ENCODE assay signal across 8 mouse cellular contexts in genomic region chr13:62856305-62856675, GRCm38 (mm10). TPM values are rescaled to one million over a fixed set of nuclear protein-coding genes. Genes with fewer than 3 reads are reported as not detected.
DNase-seq lines count a peak whose midpoint lies in the region; ATAC-seq lines count a peak whose summit lies in the region.

No protein-coding gene starts in this region.

- peak; percentile 95 for ATAC-seq in hindbrain, embryonic 13.5 days (ENCODE audit: low FRiP score)

- DNase-seq in R1 (ENCODE audit: low read depth, low spot score) = peak; percentile 93
- DNase-seq in cerebellum, postnatal 10 days = peak; percentile 78 to 79
- peak; percentile 51 to 62 for DNase-seq in frontal cortex, postnatal 14 days (ENCODE audit: low spot score in 2 of 2)
- DNase-seq in layer of hippocampus, postnatal 14 days (ENCODE audit: low spot score in 2 of 2) = peak; percentile 65 to 70
- peak; percentile 86 for DNase-seq in lung, postnatal 10 days
- peak; percentile 71 for DNase-seq in retina, adult 2 months (ENCODE audit: low read depth, low spot score)
- peak; percentile 76 for DNase-seq in thymus, postnatal 25 days

- H3K9me3 ChIP-seq in hindbrain, embryonic 13.5 days = no peaks in the 10 kb centered on the region

- 6% methylated on average over 5 of the region's 5 CpGs for WGBS in hindbrain, embryonic 13.5 days

- no peaks in the 10 kb centered on the region; the same call in 1 of the 2 replicates for H3K4me1 ChIP-seq in hindbrain, embryonic 13.5 days (replicated peaks)

- no peaks in the 10 kb centered on the region for H3K27me3 ChIP-seq in hindbrain, embryonic 13.5 days

- H3K4me2 ChIP-seq in hindbrain, embryonic 13.5 days = peak overlapping the region; percentile 65

- peak overlapping the region; percentile 53; the same call in 1 of the 2 replicates for H3K9ac ChIP-seq in hindbrain, embryonic 13.5 days

- H3K36me3 ChIP-seq in hindbrain, embryonic 13.5 days = no peaks in the 10 kb centered on the region

- no peak overlapping the region for H3K27ac ChIP-seq in hindbrain, embryonic 13.5 days

- H3K4me3 ChIP-seq in hindbrain, embryonic 13.5 days = peak overlapping the region; percentile 41

RNA-seq across cellular contexts. Expression of gene Fbp2, which starts 1.9 kb away (rescaled TPM):
- polyA plus RNA-seq in hindbrain, embryonic 13.5 days (2015; fragmentation: Nextera tagmentation; extraction: Ambion mirVana) = 0.14 and 0.93 TPM in 2 replicates
- total RNA-seq in layer of hippocampus, postnatal 14 days (2021) = under 1 TPM in 1 of 2 experiments, not detected in 1; 0.38 TPM

RNA-seq across cellular contexts. Expression of gene Fbp1, which starts 31.8 kb away (rescaled TPM):
- polyA plus RNA-seq in hindbrain, embryonic 13.5 days (2015; fragmentation: Nextera tagmentation; extraction: Ambion mirVana) = 0.35 and 0.70 TPM in 2 replicates
- total RNA-seq in layer of hippocampus, postnatal 14 days (2021) = 1 to 10 TPM in 1 of 2 experiments, under 1 TPM in 1; 0.86 to 1.2 TPM
